Mouse (Mus musculus): Measurements from ENCODE around the gene Acyp1. TPM values are rescaled to one million over a fixed set of nuclear protein-coding genes. Genes with fewer than 3 reads are reported as not detected.
A peak's percentile ranks its signal among the peaks of the same experiment; 100 is the strongest.
"Not testable (repeated sequence)": the region's sequence is repeated elsewhere in the genome, so short reads cannot be mapped to it uniquely, and the experiment has no call there.

Gene Acyp1
- total RNA-seq, 1 experiment from 2014 or later = 31.5 TPM

- DNase-seq = no peak
Observed at GRCm38 (mm10) chr12:85284331-85284730, 3.9 kb downstream of the Acyp1 start.

DNA sequence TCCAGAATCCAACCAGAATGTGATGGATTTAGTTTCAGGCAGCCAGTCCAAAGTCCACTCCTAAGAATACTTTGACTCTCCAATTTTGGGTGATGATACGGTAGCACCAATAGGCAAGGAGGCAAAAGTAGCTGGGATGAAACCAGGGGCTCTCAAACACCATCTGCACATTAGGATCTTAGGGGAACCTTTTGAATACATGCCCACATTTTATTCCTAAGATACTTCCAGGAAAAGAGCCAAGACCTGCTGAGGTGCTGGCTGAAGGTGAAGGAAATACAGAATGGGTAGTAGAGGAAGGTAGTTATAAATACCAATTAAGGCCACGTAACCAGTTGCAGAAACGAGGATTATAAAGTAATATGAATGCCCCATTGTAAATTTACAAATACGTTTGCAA is 6.5 kb downstream of the Acyp1 start:
- DNase-seq = not testable (repeated sequence)

DNA sequence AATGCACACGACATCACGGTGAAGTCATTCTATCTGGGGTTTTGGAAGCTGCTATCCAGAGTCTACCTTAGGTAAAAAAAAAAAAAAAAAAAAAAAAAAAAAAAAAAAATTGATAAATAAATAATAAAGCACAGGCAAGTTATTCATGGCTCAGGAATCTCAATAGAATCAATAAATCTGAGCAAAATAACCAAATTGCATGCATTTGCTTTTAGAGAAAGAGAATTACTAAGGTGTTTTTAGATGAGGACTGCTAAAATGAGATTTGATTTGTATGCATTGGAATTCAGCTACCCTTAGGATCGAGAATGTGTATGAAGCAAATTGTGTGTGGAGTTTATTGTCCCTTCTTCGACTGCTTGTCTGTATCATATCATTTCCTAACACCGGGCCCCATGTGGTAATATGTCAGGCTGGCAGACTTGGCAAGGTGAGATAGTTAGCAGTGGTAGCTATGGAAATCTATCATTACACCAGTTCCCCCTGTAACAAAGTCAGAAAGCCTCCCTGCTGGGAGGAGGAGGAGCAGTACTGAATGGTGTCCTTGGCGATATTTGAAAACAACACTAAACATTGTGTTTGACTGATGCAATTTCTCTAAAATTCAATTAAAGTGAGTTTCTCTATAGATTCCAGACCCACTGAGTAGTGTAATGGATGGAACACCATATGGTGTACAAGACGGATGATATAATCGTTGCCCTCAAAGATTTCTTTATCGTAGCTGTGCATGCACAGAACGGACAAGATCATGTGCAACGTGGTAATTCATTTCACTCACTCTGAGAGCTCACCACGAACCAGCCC is 7.2 kb downstream of the Acyp1 start:
- no peak for DNase-seq

- peak; percentile 97 for DNase-seq
Observed at GRCm38 (mm10) chr12:85280105-85280844, 8.0 kb downstream of the Acyp1 start.

DNA sequence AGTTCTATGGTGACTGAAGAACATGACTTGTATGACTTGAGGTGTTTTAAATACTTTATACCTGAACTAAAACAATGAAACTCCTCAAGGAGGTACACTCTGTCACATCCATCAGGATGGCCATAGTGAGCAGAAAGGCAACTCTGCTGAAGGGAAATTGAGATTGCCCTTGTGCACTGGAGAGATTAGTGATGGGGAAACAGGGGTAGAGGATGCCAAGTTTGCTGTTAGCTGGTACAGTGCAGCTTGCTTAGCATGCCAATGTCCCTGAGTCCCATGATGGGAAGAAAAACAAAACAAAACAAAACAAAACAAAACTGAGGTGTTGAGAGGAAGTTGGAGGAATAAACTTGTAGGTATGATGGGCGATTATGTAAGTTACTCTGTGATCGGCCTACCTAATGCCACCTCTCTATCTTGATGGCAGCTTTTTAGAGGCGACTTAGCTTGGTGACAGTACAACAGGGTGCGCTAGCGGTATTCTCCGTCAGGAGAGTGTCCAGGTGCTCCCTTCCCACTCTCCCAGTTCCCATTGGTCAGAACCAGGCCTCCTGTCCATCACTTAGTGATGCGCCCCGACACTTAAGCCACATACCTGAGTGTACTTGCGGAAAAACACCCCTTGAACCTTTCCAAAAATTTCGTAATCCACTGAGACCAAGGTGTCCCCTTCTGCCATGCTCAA is 8.7 kb downstream of the Acyp1 start:
- peak; percentile 44 for DNase-seq

GRCm38 (mm10) chr12:85278919-85279318 is 9.3 kb downstream of the Acyp1 start:
- no peak for DNase-seq

- DNase-seq = no peak
Observed at GRCm38 (mm10) chr12:85276273-85276672, 12.0 kb downstream of the Acyp1 start.

DNA sequence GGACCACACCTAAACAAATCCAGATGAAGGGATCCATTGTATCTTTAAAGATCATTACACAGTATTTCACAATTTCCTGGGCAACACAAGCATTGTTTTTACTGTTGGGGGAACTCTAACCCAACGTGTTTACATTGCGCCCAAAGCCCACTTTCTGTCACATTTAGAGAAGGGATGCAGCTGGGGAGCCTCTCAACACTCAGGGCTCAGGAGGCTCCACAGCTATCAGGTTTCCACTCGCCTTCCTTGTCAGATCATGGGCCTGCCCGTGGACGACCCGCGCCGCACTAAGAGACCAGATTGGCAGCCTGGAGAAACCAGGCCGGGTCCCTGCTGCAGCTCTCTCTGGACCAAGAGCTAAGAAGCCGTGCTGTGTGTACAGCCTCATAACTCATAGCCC is 14.7 kb downstream of the Acyp1 start:
- DNase-seq = no peak

DNA sequence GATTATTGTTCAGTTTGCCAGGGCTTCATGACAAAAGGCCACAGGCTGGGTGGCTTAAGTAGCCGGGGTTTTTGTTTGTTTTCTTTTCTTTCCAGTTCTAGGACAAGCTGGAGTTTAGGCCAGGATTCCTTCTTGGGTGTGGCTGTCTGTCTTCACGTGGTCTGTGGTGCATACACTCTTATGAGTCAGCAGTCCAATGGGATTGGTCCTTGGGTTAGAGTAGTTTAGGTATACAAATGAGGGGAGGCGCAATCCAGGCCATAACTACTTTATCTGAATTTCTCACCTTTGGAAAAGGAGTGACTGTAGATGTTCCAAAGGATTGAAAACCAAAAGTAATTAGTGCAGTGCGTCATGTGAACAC is 16.4 kb downstream of the Acyp1 start:
- DNase-seq = no peak

DNA sequence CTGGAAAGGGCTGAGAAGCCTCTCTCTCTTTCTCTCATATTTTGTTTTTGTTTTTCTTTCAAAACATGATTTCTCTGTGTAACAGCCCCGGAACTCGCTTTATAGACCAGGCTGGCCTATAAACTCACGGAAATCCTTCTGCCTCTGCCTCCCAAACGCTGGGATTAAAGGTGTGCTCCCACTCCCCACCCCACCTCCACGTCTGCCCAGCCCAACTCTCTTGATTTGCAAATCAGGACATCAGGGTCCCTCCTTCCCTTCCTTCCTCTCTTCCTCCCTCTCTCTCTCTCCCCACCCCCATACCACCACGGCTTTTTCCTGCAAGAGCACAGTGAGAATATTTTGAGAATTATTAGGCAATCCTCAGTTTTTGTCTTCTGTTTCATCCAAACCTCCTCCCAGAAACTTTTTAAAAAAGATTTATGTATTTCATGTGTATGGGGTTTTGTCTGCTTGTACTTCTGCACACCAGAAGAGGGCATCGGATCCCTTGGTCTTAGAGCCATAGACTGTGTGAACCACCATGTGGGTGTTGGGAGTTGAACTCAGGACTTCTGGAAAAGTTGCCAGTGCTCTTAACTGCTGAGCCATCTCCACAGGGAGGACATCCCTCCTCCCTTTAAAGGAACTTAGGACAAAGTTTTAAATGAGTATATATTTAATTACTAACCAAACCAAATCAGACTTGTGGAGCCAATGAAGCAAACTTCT is 17.0 kb downstream of the Acyp1 start:
- no peak for DNase-seq

GRCm38 (mm10) chr12:85270319-85270718 is 17.9 kb downstream of the Acyp1 start, which contains the start of gene Mlh3:
TSS of gene Mlh3 (minus strand) at chr12:85270599.
- peak; percentile 91 for DNase-seq

DNA sequence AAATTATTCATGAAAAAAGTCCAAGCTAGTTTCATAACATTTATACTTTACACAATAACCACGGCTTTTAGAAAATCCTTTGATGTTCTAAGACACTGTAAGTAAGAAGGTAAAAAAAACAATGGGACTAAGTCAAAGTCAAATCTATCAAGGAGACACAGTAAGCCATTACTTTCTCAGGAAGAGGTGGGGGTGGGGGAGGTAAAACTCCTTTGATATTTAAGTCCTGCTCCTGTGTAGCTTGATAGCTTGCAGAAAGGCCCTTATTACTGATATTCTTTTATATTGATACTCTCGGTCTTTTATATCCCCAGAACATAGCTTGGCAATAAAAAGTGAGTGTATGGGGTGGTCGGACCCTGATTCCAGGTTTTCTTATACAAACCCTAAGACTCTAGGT is 18.4 kb downstream of the Acyp1 start:
- DNase-seq = no peak

DNA sequence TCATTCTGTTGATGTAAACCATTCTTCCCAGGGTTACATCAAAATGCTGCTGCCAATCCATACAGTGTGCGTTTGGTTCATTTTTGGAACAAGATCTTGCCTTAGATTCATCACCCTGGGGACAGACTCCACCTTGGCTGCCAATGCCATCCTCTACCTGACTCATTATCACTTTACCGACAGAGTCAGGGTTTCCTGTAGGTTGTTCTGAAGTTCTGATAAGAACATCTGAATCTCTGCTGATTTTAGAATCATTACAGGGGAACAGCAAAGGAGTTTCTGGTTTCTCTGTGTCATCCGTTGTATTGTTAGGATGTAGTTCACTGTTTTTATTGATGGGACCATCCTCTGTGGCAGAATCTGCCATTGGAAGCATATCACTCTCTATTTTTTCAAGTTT is 22.0 kb downstream of the Acyp1 start:
- DNase-seq = no peak

DNA sequence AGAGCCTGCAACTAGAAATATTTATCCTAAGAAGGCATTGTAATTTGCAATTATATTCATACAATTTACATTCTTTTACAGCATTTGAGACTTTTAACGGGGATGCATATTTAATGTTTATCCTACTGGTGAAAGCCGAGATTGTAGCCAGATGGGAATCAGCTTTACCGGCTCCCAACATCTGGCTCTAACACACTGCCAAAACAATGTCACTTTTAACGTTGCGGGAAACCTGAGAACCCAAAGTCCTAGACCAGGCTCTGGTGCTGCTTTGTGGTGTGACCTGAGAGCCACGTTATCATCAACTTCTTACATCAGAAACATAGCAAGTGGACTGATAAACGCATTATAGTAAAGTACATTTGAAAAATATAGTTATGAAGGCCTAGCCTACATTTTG is 23.3 kb downstream of the Acyp1 start:
- DNase-seq = no peak

GRCm38 (mm10) chr12:85264531-85264930 is 23.7 kb downstream of the Acyp1 start:
- DNase-seq = no peak

DNA sequence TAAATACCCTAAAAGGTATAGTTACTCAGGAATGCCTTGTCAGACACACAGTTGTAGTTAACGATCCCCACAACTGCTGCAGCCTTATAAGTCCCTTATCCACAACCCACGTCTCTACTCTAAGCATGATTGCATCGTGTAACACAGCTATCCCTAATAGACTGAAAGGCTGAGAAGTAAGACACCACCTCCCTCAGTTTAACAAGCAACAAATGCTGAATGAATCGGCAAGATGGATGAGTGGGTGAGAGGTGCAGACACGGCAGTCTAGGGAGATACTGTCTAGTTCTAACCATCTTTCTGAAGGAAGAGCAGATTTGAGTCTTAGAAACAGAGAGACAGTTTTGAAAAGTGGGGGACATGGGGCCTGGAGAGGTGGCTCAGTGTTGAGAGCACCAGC is 25.0 kb downstream of the Acyp1 start:
- DNase-seq = no peak

DNA sequence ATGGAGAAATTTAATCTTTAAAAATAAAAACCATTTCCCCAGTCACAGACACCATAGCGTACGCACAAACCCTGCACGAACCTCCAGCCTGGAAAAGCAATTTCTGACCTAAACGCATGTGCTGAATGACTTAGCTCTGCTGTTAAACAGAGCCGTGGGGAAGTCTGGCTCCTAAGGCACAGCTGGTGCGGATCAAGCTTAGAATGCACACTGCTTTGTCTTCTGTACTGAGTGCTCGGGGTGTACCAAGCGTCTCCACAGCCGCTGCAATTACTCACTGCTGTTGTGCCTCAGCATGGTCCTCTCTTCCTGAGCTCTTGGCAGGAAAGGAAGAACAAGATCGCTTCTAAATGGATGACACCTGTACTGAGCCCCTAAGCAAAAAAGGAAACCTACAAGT is 25.7 kb downstream of the Acyp1 start:
- DNase-seq = no peak

DNA sequence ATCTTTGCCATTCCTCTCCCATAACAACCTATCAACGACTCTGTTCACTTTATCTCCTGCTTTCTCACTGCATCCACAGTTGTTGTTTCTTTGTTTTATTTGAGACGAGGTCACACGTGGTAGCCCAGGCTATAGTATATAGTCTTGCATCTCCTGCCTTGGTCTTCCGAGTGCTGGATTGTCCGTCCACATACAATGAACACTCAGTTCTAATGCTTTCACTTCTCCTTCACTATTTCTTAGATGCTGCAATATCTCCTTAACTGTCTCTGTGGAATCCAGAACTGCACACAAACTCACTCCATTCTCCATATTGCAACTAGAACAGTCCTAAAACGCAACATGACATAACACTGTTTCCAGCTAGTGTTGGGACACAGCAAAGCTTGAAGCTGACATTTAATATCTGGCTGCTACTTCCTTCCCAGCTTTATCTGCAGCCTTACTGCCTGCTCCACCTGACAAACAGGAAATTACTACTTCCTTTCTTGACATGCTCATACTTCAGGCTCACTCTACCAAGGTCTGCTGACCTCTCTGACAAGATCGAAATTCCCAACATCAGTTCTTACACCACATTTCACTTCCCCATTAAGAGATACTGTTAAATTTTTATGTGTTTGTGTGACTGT is 31.1 kb downstream of the Acyp1 start:
- no peak for DNase-seq

DNA sequence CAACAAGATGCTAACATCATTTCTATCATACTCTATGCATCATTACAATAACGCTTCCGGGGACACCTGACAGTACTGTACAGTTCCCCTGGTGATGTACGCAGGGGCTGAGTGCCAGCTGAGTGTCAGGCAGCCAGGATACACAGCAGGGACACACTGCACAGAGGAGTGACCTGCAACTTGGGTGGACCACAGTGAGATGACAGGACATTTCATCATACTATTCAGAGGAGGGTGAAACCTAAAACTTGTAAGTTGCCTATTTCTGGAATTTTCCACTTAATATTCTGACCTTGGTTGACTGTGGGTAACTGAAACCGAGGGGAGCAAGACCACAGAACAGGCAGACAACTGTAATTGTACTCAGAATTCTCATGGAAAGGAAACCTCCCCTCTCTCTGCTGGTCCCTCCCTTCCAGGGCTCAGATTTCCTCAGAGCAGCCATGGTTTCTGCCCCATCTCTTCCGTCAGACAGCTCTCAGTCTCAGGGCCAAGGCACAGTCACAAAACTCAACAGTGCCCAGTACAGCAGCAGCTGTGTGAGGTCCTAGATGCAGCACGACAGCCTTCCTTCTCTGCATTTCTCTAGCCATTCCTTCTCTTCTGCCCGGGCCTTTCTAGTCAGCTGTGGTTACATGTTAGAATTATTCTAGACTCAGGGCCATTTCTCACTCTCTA is 32.0 kb downstream of the Acyp1 start:
- DNase-seq = no peak

DNA sequence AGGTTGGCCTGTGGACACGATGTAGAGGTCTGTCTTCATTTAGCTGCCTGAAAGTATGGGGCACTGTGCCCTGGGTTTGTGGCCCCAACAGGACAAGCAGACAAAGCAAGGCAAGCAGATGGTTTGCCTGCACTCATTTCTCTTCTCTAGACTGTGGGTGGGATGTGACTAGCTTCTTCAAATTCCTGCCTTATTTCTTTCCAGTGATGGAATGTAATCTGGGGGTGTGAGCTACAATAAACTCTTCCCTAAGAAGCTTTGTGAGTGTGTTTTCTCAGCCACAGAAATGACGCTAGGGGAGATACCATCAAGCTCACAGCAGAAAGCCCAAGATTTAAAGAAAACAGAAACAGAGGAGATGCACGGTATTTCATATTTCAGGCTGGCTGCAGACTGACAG is 36.2 kb downstream of the Acyp1 start:
- DNase-seq = no peak

DNA sequence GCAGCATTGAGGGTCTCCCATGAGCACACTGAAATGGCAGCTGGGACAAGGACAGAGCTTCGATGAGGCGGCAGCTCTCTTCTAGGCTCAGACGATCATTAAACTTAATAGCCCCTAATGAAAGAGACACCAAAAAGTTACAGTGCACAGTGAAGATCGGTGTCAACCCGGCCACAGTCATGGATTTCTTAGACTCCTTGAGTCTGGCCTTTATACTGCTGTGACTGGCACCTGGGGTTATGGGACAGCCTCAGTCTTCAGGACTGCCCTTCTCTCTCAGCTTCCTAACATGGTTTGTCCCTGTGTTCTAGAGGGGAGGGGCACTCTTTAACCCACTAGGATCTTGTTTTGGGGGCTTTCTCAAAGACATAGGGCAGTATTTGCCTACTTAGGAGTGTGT is 50.7 kb downstream of the Acyp1 start:
- DNase-seq = no peak

All from adrenal gland, postnatal 14 days (tissue).